Mouse (Mus musculus) embryonic facial prominence, embryonic 15.5 days (tissue): Measurements from ENCODE around the gene Myo6. TPM values are rescaled to one million over a fixed set of nuclear protein-coding genes. Genes with fewer than 3 reads are reported as not detected.

Experiments used
- ATAC-seq: fragments of 200-750 bp; cut with Nextera tagmentation; 2 replicates; pipeline ENCODE4 v1.8.0; 2017; ENCODE audit warnings: low read depth, moderate TSS enrichment; ENCODE audit not compliant: insufficient number of reproducible peaks, low FRiP score, low TSS enrichment
- H3K27ac ChIP-seq: fragments of 300-500 bp; sonication (generic); replicated peaks from 2 replicates; pipeline ENCODE4 v1.5.1; 2015; ENCODE audit warnings: mild to moderate bottlenecking, inconsistent platforms
- H3K27me3 ChIP-seq: fragments of 300-500 bp; sonication (generic); 2 replicates; pipeline ENCODE4 v1.6.1; 2015; ENCODE audit warnings: inconsistent platforms
- H3K36me3 ChIP-seq: fragments of 300-500 bp; sonication (generic); 2 replicates; pipeline ENCODE4 v1.6.1; 2015; ENCODE audit warnings: mild to moderate bottlenecking, inconsistent platforms
- H3K4me1 ChIP-seq: fragments of 300-500 bp; sonication (generic); 2 replicates; pipeline ENCODE4 v1.6.1; 2015; ENCODE audit warnings: inconsistent platforms
- H3K4me2 ChIP-seq: fragments of 300-500 bp; sonication (generic); replicated peaks from 2 replicates; pipeline ENCODE4 v1.6.1; 2015; ENCODE audit warnings: mild to moderate bottlenecking, inconsistent platforms
- H3K4me3 ChIP-seq: fragments of 300-500 bp; sonication (generic); replicated peaks from 2 replicates; pipeline ENCODE4 v1.5.1; 2015; ENCODE audit warnings: mild to moderate bottlenecking, inconsistent platforms
- H3K9ac ChIP-seq: fragments of 300-500 bp; sonication (generic); 2 replicates; pipeline ENCODE4 v1.6.1; 2015; ENCODE audit warnings: inconsistent platforms
- H3K9me3 ChIP-seq: fragments of 300-500 bp; sonication (generic); replicated peaks from 2 replicates; pipeline ENCODE4 v1.6.1; 2016; ENCODE audit warnings: inconsistent platforms
- WGBS: fragments of 180-500 bp; shearing (Covaris S2); methylation state at CpG from one replicate; pipeline ENCODE4 v1.1.7; 2015; 5-methylcytosine and 5-hydroxymethylcytosine counted together
- polyA plus RNA-seq: library from polyadenylated mRNA; unstranded; fragments of >200 nt; fragmentation: Nextera tagmentation; extraction: Ambion mirVana; gene quantifications from 2 replicates; pipeline ENCODE4 v1.2.1, GENCODE M21; 2015

Myo6 gene
- polyA plus RNA-seq, 1 experiment from 2014 or later = 23.3 TPM

DNA sequence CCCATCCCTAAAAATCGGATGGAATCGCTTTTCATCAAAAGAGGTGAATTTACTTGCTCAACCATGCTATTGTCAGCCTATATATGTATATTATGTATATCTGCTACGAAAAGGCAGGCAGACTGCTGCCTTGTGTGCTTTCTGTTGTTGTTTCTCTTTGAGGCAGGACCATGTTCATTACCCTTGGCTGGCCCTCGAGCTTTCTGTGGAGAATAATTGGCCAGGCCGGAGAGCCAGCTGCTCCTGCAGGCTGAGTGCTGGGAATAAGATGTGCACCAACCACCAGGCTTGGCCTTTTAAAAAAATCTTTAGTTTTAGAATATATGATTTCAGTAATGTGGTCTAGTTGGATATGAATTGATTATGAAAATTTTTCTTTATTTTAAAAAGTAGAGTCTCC lies 19.3 kb downstream of the Myo6 start:
- Histone ChIP-seq H3K27ac (no peak overlapping the region), H3K9me3 (no peaks in the 10 kb centered on the region), H3K36me3 (no peaks in the 10 kb centered on the region), H3K4me3 (no peak overlapping the region), H3K4me1 (no peaks in the 10 kb centered on the region), H3K9ac (no peak overlapping the region), H3K4me2 (no peak overlapping the region), H3K27me3 (no peaks in the 10 kb centered on the region)
- no peak for ATAC-seq
- WGBS = 74% methylated on average over 5 of the region's 5 CpGs

- no peaks in the 10 kb centered on the region for H3K9me3 ChIP-seq
- H3K27me3 ChIP-seq = no peaks in the 10 kb centered on the region
- no peak overlapping the region for H3K4me2 ChIP-seq
- H3K4me3 ChIP-seq = no peak overlapping the region
- no peak overlapping the region for H3K27ac ChIP-seq
- no peak overlapping the region for H3K9ac ChIP-seq
- H3K36me3 ChIP-seq = no peaks in the 10 kb centered on the region
- 42% methylated on average over 3 of the region's 3 CpGs for WGBS
- no peaks in the 10 kb centered on the region for H3K4me1 ChIP-seq
- no peak for ATAC-seq
Measured at GRCm38 (mm10) chr9:80185737-80186136, 20.9 kb downstream of the Myo6 start.

- no peak for ATAC-seq
- Histone ChIP-seq H3K9ac (no peak overlapping the region), H3K36me3 (no peaks in the 10 kb centered on the region)
Measured at GRCm38 (mm10) chr9:80186693-80187092, 21.9 kb downstream of the Myo6 start.

DNA sequence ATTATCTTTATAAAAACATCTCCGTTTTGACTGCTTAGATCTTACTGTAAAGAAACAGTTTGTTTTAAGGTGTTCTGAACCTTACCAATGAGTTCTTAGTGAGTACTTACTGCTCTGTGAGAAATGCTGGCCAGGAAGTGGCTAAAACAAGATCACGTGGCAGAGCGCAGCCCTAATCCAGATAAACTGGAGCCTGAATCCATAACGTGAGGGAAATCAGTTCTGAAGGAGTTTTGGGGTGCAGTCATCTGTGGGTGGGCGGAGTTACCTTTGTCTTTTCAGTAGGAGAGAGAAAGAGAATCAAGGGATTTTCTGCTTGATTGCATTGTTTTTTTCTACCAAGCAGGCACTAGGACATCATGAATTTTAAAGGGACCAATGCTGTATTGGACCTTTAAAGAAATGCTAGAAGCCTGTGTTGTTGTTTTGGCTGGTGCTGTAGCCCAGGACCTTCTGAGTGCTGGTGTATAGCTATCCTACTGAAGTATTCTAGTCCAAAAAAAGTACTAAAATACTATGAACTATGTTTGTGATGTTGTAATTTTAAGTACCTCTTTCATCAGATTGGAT lies 23.6 kb downstream of the Myo6 start:
- Histone ChIP-seq H3K27me3 (no peaks in the 10 kb centered on the region), H3K36me3 (no peaks in the 10 kb centered on the region), H3K4me1 (no peaks in the 10 kb centered on the region), H3K9me3 (no peaks in the 10 kb centered on the region), H3K4me3 (no peak overlapping the region), H3K4me2 (no peak overlapping the region), H3K27ac (no peak overlapping the region), H3K9ac (no peak overlapping the region)
- no peak for ATAC-seq
- WGBS = 55% methylated on average over 5 of the region's 5 CpGs

More at GRCm38 (mm10) chr9:80186693-80187092, 21.9 kb downstream of the Myo6 start:
- H3K27me3 ChIP-seq = no peaks in the 10 kb centered on the region
- H3K4me2 ChIP-seq = no peak overlapping the region
- no peak overlapping the region for H3K4me3 ChIP-seq
- 95% methylated on average over 8 of the region's 8 CpGs for WGBS
- no peaks in the 10 kb centered on the region for H3K9me3 ChIP-seq
- H3K4me1 ChIP-seq = no peaks in the 10 kb centered on the region
- H3K27ac ChIP-seq = no peak overlapping the region

DNA sequence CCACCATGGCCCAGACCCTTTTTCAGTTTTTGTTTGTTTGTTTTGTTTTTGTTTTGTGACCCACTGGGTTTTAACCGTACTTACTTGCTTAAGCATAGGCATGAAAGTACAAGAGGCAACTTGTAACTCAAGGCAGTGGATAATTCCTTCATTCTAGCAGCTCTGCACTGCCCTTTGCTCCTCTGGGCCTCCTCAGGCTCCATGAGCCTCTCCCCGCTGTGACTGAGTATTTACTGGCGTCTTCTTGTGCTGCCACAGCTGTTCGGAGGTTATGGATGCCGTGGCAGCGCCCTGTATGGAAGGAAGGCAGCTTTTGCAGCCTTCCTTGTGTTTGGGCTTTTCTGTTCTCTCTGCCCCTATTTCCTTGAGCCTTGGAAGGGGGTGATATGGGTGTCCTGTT lies 26.4 kb downstream of the Myo6 start:
- no peak for ATAC-seq
- Histone ChIP-seq H3K9me3 (no peaks in the 10 kb centered on the region), H3K4me1 (peaks cover 5% of the 10 kb centered on the region; the same call in 1 of the 2 replicates), H3K9ac (no peak overlapping the region), H3K4me2 (no peak overlapping the region), H3K27me3 (no peaks in the 10 kb centered on the region), H3K36me3 (no peaks in the 10 kb centered on the region), H3K4me3 (no peak overlapping the region), H3K27ac (no peak overlapping the region)
- 73% methylated on average over 6 of the region's 6 CpGs for WGBS

GRCm38 (mm10) chr9:80192324-80192723 lies 27.5 kb downstream of the Myo6 start:
- no peak overlapping the region for H3K4me3 ChIP-seq
- H3K4me1 ChIP-seq = peaks cover 10% of the 10 kb centered on the region; the same call in 1 of the 2 replicates
- H3K27ac ChIP-seq = no peak overlapping the region
- no peaks in the 10 kb centered on the region for H3K36me3 ChIP-seq
- H3K9me3 ChIP-seq = no peaks in the 10 kb centered on the region
- no peak overlapping the region for H3K4me2 ChIP-seq
- no peaks in the 10 kb centered on the region for H3K27me3 ChIP-seq
- ATAC-seq = peak; percentile 82
- no peak overlapping the region for H3K9ac ChIP-seq
- WGBS = 70% methylated on average over 10 of the region's 10 CpGs

GRCm38 (mm10) chr9:80194446-80194845 lies 29.6 kb downstream of the Myo6 start:
- Histone ChIP-seq H3K4me1 (peaks cover 10% of the 10 kb centered on the region; the same call in 1 of the 2 replicates), H3K36me3 (no peaks in the 10 kb centered on the region), H3K4me3 (no peak overlapping the region), H3K9me3 (no peaks in the 10 kb centered on the region), H3K27me3 (no peaks in the 10 kb centered on the region), H3K27ac (no peak overlapping the region), H3K9ac (no peak overlapping the region), H3K4me2 (no peak overlapping the region)
- ATAC-seq = no peak
- 50% methylated on average over 6 of the region's 6 CpGs for WGBS

DNA sequence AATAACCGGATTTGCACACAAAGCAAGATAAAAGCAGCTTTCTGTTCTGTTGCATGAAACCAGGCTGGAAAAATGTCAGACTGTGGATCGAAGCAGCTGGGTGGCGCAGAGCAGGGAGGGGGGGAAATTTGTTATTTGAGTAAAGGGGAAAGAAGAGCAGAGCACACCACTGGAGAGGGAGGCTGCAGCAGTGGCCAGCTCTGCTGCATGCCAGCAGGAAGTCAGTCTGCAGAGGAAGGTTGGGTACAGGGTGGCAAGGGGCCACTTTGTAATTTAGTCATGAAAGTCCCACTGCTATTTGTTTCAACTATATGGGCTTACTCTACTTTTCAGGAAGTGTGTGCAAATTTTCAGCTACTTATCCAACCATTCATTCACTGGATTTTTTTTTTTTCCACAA lies 31.3 kb downstream of the Myo6 start:
- 36% methylated on average over 3 of the region's 3 CpGs for WGBS

GRCm38 (mm10) chr9:80197233-80197632 lies 32.4 kb downstream of the Myo6 start:
- 64% methylated on average over 6 of the region's 6 CpGs for WGBS
- H3K27ac ChIP-seq = no peak overlapping the region
- H3K36me3 ChIP-seq = no peaks in the 10 kb centered on the region
- H3K4me1 ChIP-seq = peaks cover 10% of the 10 kb centered on the region; the same call in 1 of the 2 replicates
- ATAC-seq = no peak
- no peak overlapping the region for H3K4me2 ChIP-seq
- no peaks in the 10 kb centered on the region for H3K27me3 ChIP-seq
- no peak overlapping the region for H3K9ac ChIP-seq
- H3K4me3 ChIP-seq = no peak overlapping the region
- no peaks in the 10 kb centered on the region for H3K9me3 ChIP-seq

More for the DNA sequence above, 31.3 kb downstream of the Myo6 start:
- Histone ChIP-seq H3K9ac (no peak overlapping the region), H3K9me3 (no peaks in the 10 kb centered on the region), H3K36me3 (no peaks in the 10 kb centered on the region), H3K27ac (no peak overlapping the region), H3K4me1 (peaks cover 10% of the 10 kb centered on the region; the same call in 1 of the 2 replicates), H3K4me2 (no peak overlapping the region), H3K4me3 (no peak overlapping the region), H3K27me3 (no peaks in the 10 kb centered on the region)
- ATAC-seq = no peak; the same call in 1 of the 2 replicates

DNA sequence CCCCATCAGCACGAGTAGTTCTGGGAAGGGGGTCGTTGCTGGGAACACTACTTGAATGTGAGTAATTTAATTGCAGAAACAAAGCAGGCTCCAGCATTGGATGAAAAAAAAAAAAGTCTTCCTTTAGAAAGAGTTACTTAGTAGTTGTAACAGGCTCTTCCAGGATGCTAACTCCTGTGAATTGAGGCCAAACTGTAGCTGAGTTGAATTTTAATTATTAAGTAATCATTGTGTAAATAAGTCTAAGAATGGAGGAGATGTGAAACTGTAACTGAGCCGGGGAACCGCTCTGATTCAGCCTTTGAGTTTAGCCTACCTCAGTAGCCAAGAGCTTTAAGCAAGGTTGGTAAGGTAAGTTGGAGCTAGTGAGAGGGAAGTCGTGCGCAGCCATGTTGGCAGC lies 36.0 kb downstream of the Myo6 start:
- H3K9ac ChIP-seq = no peak overlapping the region
- H3K27ac ChIP-seq = no peak overlapping the region
- 64% methylated on average over 6 of the region's 6 CpGs for WGBS
- H3K4me1 ChIP-seq = peaks cover 9% of the 10 kb centered on the region; the same call in 1 of the 2 replicates
- no peaks in the 10 kb centered on the region for H3K9me3 ChIP-seq
- no peak overlapping the region for H3K4me3 ChIP-seq
- H3K36me3 ChIP-seq = no peaks in the 10 kb centered on the region
- H3K4me2 ChIP-seq = no peak overlapping the region
- H3K27me3 ChIP-seq = no peaks in the 10 kb centered on the region
- ATAC-seq = no peak

DNA sequence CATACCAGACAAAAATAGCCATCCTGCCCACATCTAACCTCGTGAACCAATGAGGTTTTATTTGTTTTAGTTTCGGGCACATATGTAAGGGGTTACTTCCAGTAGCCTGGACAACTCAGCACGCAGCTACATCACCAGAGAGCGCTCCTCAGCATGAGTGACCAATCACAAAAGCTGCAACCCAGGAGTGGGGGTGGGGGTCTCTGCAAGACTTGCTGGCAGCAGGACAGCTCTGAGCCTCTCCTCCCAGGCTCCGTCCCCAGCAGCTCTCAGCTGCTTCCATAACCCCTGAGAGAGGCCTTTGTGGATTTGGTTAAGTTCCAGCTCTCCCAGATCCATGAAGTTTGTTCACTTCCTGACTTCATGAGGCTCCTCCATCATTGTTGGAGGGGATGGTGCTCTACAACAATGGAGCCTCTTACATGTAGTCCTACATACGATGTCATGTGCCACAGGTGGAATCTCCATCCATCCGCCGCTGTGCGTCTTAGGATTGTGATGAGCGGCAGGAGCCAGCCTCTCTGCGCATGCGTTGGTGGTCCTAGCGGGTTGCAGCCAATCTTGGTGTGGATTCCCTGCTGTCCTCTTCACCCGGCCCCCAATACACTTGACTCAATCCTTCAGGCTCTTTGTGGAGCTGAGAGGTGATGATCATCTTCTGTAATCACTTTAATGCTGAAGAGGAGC lies 37.7 kb downstream of the Myo6 start:
- Histone ChIP-seq H3K27me3 (no peaks in the 10 kb centered on the region), H3K4me1 (no peaks in the 10 kb centered on the region), H3K9me3 (no peaks in the 10 kb centered on the region), H3K4me2 (no peak overlapping the region), H3K9ac (no peak overlapping the region), H3K27ac (no peak overlapping the region), H3K36me3 (no peaks in the 10 kb centered on the region), H3K4me3 (no peak overlapping the region)
- WGBS = 83% methylated on average over 14 of the region's 14 CpGs
- ATAC-seq = no peak

DNA sequence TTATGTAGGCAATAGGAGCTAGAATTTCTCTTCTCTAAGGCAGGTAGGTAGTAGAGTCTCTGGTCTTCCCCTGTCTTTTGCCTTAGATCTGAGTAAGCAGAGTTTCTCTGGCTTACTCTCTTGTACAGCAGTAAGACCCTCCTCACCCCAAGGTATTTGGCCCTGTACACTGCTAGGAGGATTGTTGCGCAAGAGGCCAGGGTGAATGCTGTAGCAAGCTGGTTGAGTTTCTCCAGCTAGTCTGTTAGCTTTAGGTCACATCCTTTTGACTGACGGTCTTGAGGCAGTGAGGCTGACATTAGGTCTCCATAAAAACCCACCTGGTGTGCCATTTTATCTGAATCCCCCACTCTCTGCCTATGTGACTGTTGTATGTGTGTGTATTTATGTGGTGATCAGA lies 43.9 kb downstream of the Myo6 start:
- no peak overlapping the region for H3K4me2 ChIP-seq
- 85% methylated on average over 2 of the region's 2 CpGs for WGBS
- H3K27me3 ChIP-seq = no peaks in the 10 kb centered on the region
- no peak overlapping the region for H3K4me3 ChIP-seq
- no peaks in the 10 kb centered on the region for H3K9me3 ChIP-seq
- no peaks in the 10 kb centered on the region for H3K36me3 ChIP-seq
- 0 out of 2 replicates have a peak, but pooled peaks cover 3% of the 10 kb centered on the region for H3K4me1 ChIP-seq
- no peak for ATAC-seq
- no peak overlapping the region for H3K9ac ChIP-seq
- no peak overlapping the region for H3K27ac ChIP-seq
